Mouse (Mus musculus) left cerebral cortex, postnatal 36 days (tissue): Measurements from ENCODE around the gene Gm10799. TPM values are rescaled to one million over a fixed set of nuclear protein-coding genes. Genes with fewer than 3 reads are reported as not detected.
"Not testable (repeated sequence)": the region's sequence is repeated elsewhere in the genome, so short reads cannot be mapped to it uniquely, and the experiment has no call there.

ENCODE experiments used
- DNase-seq, 2 experiments: peaks; one replicate each; pipeline ENCODE4 v3.0.0; 2021 to 2022; ENCODE audit warnings: low spot score in 2 of 2, mixed read lengths in 1 of 2
- intact Hi-C: fragments of 180-260 bp; cut with DNase I; formaldehyde crosslinking; loops from one replicate; pipeline ENCODE4 v1.15.1; 2025
- total RNA-seq, 2 experiments: library from RNA; stranded (reverse); gene quantifications; 2 replicates each; pipeline ENCODE4 v1.2.3; 2021

Gm10799 gene
- not detected for total RNA-seq

DNA sequence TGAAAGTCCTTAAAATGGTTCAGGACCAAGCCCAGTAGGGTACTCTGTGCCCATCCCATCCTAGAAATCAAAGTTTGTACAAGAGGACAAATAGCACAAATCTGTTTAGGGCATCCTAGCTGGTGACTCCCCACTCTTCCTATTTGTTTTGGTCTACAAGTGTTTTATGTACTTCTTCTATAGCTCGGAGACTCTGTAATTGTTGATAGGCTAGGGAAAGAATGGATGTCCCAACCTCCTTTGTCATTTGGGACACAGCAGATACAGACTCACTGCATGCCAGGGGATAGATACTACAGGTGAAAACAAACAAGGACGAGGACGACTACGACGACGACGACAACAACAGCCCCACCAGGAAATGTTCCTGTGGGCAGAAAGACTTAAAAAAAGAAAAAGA is at the start of gene Gm10799:
Gene Gm10799, minus strand, starts transcription at position 101 of the 400 bp plus-strand sequence.
- not testable (repeated sequence) for DNase-seq
- intact Hi-C loops = loop anchor here (2.0 kb wide), 1 partner anchor 26 kb away; the partner anchor contains the start of gene Cd59a

DNA sequence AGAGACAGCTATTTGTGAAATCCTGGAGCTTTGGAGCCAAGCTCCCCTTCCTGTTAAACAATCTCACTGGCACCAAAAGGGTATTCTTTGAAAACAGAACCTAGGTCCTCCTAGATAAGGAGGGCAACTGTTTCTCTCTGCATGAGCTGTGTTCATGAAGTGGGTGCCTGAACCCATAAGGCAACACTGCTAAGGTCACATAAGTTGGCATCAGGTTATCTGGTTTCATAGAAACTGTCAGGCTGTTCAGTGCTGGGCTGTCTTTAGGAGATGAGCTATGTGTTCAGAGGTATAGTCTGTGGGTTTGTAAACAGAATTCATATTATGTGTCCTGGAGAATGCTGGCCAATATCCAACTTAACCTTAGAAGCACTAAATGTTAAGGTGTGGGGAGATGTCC is 48.8 kb upstream of the Gm10799 start:
- intact Hi-C loops, DNase-seq: not testable (repeated sequence)

DNA sequence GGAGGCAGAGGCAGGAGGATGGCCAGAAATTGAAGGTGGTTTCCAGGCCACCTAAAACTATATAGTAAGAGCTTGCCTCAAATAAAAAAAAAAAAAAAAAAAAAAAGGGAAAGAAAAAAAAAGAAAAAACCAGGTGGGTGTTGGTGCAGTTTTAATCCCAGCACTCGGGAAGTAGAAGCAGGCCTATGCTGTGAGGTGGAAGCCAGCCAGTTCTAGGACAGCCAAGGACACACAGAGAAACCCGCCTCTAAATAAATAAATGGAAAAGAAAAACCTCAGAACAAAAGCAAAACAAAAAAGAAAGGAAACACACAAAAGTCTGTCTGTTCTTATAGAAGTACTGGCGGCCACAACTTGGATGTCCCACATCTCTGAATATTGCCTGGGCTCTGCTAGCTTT is 46.5 kb upstream of the Gm10799 start:
- DNase-seq = no peak
- intact Hi-C loops = no loop called here

DNA sequence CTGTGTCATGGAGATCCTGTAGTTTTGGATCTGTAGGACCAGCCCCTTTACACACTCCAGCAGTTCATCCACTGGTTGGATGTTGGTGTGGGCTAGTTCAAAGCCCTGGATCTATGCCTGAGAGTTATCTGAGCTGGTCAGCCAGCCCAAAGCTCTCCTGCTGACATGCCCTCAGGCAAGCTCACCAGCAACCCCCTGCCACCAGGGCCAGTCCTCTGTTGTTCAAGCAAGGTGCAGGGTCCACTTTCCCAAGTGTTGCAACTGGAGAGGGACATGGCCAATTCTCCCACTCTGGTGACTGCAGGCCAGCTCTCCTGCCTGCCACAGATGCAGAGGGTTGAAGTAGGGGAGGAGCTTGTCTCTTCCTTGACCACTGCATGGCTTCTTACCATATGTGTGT is 45.2 kb upstream of the Gm10799 start:
- DNase-seq, intact Hi-C loops: not testable (repeated sequence)

DNA sequence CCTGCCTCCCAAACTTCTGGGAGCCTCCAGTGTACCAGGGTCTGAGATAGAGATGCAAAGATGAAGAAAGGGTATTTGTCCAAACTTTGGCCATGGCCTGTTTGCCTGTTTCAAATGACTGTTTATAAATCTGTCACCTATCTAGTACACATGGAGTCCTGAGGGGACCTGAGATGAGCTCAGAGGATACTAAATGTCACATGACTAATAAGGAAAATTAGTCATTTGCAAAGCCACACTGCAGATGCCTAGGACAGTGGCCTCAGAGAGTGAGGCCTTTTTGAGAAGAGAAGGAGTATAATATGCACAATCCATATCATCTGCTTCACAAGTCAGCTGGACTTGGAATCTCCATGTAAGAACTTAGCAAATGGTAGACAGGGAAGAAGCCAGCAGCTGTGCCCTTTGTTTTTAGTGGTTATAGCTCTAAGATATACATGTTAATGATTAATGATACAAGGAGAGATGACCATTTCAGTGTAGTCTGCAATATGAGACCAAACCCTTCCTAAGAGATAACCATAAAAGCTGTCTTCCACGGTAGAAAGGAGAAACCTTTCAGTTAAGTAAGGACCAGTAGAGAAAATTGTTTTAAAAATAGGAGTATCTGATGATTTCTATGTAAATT is 42.9 kb upstream of the Gm10799 start:
- DNase-seq, intact Hi-C loops: not testable (repeated sequence)

DNA sequence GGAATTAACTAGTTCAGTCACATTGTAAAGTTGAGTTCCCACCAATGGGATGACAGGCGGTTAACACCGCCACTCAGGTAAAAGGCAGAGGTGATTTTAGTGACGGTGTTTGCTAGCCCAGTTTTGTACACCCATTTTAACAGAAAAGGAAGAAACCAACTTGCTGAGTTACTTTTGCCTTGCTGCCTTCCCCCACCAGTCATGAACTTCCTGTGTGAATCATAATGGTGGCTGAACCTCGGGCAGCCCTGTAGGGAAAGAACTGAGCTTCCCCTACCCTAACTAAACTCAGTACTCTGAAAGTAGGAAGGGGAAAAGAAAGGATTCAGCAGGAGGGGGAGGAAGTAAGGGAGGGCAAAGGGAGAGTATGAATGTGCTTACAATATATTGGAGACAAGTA is 41.7 kb upstream of the Gm10799 start:
- DNase-seq = no peak

DNA sequence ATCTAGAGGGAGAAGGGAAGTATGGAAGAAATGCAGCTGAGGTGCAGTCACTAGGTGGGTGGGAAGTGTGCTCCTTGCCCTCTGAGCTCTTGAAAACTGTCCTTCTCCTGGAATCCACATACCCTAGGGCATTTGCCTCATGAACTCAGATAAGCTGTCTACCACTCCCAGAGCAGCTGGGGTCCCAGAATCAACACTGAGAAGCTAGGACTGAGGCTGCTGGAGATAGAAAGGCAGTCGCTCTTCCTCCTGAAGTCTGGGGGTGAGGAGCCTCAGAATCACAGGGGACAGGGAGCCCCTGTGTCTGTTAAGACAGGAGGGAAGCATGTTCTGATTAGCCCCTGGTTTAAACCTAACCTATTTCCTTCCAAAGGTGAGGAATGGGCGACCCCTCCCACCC is 41.2 kb upstream of the Gm10799 start:
- intact Hi-C loops = no loop called here

More for the DNA sequence above, 41.7 kb upstream of the Gm10799 start:
- intact Hi-C loops = no loop called here

DNA sequence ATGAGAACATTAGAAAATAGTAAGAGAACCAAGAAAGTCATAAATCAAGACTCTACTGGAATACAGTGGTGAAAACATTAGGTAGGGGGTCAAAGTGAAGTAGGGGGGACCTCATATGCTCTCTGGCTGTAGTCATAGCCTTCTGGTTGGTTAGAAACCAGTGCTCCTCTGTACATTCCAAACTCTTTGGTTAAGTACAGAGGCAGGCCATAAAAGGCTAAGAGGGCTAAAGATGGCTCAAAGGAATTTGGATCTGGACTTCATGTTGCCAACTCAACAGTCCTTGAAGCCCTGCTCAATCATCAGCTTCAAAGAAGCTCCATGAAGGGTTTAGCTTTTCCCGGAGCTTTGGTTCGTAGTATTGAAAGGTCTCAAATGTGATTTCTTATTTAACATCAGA is 40.7 kb upstream of the Gm10799 start:
- intact Hi-C loops, DNase-seq: not testable (repeated sequence)

More for the DNA sequence above, 41.2 kb upstream of the Gm10799 start:
- no peak for DNase-seq

DNA sequence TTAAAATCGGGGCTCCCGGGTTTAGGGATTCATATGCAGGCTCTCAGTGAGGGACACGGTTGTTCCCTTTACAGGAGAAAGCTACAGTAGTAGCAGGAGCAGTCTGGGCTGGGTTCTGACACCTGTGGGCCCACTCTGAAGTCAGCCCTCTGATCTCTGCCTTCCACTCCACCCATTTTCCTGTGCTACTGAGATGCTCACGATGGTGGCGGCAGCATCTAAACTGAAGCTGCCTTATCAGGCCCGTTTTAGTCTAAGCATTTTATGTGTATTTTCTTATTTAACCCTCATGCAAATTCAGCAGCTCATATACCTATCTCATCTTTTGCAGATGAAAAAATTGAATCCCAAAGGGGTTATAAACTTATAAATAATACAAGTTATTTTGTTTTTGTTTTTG is 36.5 kb upstream of the Gm10799 start:
- intact Hi-C loops = no loop called here
- no peak for DNase-seq

DNA sequence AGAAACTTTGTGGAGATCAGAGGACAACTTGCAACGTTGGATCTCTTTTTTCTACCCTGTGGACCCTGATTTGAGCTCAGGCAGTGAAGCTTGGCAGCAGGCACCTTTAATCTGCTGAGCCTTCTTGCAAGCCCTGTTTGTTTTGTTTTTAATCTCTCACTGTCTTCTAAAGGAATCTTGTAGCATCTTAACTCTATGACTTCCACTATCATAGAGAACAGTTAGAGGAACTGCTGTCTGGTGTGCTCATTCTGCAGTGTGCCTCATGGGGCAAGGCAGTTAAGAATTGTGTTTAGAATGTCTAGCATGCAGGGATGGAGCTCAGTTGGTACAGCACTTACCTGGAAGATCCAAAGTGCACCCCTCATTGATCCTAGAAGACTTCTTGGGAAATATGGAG is 31.6 kb upstream of the Gm10799 start:
- DNase-seq = no peak
- intact Hi-C loops = no loop called here

DNA sequence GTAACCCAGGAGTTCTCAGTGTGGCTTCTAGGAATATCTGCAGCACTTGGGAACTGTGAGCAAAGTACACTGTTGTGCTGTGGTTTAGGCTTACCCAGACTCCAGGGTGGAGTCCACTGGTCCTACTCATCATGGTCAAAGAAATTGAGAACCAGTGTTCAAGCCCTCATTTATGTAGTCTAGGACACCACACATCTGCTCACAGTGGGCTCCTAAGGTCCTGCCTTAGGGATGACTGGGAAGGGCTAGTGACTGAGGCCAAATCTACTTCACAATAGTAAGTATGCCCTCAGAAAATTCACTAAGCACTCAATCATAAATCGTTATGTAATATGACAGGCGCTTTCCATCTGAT is 30.9 kb upstream of the Gm10799 start:
- no peak for DNase-seq
- intact Hi-C loops = no loop called here

DNA sequence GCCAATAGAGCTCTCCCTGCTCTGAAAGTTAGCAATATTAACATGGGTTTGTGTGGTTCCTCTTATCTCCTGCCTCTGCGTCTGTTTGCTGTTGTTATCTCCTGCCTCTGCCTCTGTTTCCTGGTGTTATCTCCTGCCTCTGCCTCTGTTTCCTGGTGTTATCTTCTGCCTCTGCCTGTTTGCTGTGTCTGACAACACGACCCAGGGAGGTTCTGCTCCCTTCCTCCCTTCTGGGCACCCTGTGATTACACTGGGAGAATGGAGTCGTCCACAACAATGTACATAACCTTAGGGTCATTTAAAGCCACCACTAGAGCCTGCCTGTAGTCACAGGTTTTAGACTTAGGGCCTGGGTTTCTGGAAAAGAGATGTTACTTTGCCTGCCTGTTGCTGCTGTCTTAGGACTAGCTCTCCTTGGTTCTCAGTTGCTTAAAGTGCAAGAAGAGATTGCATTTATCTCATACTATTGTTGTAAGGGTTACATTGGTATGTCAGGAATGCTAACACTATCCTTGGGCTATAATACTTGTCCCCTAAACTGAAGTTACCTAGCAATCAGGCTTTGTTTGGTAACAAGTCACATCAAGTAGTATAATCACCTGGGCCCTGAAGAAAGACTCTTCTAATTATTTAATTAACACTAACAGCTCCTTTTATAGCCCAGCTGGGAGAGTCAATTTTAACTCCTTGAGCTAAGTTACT is 30.3 kb upstream of the Gm10799 start:
- intact Hi-C loops = no loop called here
- no peak for DNase-seq

DNA sequence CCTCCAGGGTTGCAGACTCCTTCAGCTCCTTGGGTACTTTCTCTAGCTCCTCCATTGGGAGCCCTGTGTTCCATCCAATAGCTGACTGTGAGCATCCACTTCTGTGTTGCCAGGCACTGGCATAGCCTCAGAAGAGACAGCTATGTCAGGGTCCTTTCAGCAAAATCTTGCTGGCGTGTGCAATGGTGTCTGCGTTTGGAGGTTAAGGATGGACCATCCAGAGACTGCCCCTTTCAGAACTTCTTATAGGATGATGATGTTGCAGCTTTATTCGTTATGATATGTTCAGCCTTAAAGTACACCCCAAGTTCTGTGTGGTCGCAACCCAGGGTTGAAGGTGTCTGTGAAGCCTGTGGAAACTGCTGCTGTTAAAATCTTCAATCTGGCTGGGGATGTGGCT is 29.0 kb upstream of the Gm10799 start:
- intact Hi-C loops, DNase-seq: not testable (repeated sequence)

DNA sequence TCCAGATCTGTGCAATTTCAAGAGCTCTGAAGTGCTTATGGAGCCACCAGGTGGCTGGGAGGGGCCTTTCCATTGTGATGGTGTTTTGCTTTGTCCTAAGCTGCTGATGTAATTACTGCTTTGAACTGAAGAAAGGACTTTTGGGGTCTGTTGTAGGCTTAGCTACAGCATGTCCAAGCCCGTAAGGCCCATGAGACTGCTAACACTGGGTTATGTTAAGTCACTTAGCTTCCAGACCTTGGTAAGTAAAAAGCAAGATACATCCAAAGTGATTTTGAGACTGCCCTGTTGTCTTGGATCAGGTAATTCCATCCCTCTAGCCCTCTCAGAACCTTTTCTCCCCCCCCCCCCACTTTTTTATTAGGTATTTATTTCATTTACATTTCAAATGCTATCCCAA is 28.4 kb upstream of the Gm10799 start:
- DNase-seq, intact Hi-C loops: not testable (repeated sequence)

DNA sequence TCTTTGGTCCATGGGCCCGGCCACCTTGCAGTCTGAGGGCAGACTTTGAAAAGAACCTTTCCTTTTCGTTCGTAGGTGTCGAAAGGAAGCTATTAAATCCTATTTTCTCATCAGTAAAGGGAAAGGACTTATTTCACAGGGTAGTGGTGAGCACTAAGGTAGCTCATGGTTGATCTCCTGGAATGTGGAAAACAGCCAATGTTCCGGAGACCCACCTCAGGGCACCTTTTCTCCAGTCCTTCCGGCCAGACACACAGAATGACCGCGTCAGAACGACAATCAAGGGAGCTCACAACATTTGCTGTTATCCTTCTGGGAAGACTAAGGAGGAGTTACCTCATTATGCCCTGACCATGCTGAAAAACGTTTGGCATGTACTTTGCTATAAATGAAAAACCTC is 27.9 kb upstream of the Gm10799 start:
- intact Hi-C loops = no loop called here
- DNase-seq = no peak

DNA sequence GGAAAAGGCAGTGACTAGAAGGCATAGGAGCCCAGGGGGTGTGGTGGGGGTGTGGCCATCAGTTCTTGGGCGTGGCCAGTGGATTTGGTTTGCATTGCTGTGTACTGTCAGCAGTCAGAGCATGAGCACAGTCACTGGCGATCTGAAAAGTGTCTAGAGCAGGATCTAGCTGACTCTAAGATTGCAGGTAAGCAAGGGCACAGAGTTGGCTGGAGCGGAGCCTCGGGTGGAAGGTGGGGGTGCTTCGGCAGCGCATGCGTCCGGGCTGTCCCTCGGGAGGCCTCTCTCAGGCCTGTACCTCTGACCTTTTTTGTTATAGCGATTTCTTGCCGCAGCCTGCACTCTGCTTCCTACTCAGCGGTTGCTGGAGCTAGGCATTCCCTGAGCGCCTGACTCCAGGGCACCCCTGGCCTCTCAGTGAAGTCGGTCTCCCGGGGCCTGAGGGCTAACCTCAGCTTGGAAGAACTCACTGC is 27.4 kb upstream of the Gm10799 start, which contains the start of gene Cd59a:
Gene Cd59a, plus strand, starts transcription at position 61 of the 473 bp plus-strand sequence.
- intact Hi-C loops = loop anchor here (2.0 kb wide), 1 partner anchor 27 kb away; the partner anchor contains the start of genes Cd59b and Gm10799

DNA sequence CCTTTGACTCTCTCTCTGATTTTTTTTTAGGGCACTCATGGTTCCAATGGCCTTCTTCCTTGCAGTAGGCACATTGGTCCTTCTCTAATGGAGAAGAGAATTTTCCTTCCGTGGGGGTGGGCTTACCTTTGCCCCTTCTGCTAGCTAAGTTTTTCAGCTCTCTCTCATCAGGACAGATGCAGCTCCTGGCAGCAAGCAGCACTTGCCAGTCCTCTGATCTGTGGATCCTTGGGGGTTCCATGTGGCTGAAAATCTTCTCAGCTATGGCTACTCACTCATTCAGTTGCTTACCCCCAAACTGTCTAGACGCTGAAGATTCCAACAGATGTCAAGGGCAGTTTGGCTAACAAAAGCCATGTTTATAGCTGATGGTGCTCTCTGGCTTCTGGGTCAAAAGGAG is 25.0 kb upstream of the Gm10799 start:
- intact Hi-C loops = no loop called here

More for the DNA sequence above, 27.4 kb upstream of the Gm10799 start, which contains the start of gene Cd59a:
- peak; percentile 13 to 32 for DNase-seq

DNA sequence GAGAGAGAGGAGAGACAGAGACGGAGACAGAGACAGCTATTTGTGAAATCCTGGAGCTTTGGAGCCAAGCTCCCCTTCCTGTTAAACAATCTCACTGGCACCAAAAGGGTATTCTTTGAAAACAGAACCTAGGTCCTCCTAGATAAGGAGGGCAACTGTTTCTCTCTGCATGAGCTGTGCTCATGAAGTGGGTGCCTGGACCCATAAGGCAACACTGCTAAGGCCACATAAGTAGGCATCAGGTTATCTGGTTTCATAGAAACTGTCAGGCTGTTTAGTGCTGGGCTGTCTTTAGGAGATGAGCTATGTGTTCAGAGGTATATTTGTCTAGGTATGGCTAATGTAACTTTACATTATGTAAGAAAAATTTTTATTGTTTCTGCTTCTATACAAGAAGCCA is 19.2 kb upstream of the Gm10799 start:
- DNase-seq, intact Hi-C loops: not testable (repeated sequence)

More for the DNA sequence above, 25.0 kb upstream of the Gm10799 start:
- DNase-seq = no peak

DNA sequence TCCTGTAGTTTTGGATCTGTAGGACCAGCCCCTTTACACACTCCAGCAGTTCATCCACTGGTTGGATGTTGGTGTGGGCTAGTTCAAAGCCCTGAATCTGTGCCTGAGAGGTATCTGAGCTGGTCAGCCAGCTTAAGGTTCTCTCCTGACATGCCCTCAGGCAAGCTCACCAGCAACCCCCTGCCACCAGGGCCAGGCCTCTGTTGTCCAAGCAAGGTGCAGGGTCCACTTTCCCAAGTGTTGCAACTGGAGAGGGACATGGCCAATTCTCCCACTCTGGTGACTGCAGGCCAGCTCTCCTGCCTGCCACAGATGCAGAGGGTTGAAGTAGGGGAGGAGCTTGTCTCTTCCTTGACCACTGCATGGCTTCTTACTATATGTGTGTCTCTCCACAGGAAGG is 15.7 kb upstream of the Gm10799 start:
- DNase-seq, intact Hi-C loops: not testable (repeated sequence)

DNA sequence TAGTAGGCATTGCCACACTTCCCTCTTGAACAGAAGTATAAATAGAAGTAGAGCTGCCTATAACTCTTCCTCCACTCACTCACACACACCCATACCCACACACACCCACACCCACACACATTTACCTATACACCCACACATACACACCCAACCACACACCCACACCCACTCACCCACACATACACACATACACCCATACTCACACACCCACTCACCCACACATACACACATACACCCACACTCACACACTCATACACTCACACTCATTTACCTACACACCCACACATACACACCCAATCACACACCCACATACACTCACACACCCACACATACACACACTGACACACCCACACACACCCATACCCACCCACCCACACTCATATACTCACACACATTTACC is 14.1 kb upstream of the Gm10799 start:
- no peak for DNase-seq
- intact Hi-C loops = no loop called here
